Mouse (Mus musculus) layer of hippocampus, postnatal 36 days (tissue): Measurements from ENCODE around the gene Tex30. TPM values are rescaled to one million over a fixed set of nuclear protein-coding genes. Genes with fewer than 3 reads are reported as not detected.
"Not testable (repeated sequence)": the region's sequence is repeated elsewhere in the genome, so short reads cannot be mapped to it uniquely, and the experiment has no call there.

Experiments used
- DNase-seq, 2 experiments: peaks; one replicate each; pipeline ENCODE4 v3.0.0; 2022
- total RNA-seq, 2 experiments: library from RNA; stranded (reverse); gene quantifications; 2 replicates each; pipeline ENCODE4 v1.2.3; 2021

Gene Tex30
- total RNA-seq, result 10 to 100 TPM; 11.0 to 11.3 TPM

DNA sequence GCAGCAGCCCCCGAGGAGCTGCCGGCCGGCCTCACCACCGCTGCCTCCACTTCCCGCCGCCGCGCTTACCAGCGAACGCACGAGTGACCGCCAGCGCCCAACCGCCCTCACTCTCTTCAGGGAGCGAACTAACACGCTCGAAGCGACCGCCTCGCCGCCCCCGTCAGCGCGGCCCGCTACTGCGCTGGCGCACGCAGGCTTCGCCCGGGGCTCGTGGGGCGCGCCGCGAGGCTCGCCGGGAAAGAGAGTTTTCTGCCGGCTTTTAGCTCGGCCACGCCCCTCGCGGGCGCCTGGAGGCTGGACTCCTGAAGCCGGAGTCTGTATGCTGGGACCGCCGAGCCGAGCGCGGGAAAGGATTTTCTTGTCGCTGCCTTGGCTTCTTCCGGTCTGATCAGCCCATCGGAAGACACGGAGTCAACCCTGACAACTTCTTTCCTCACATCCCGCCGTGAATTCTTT is at the start of gene Tex30:
TSS of gene Tex30 (minus strand) at position 183 of the 459 bp plus-strand sequence.
- DNase-seq, result peak; percentile 94

GRCm38 (mm10) chr1:44148706-44149105 is 46.5 kb upstream of the Tex30 start:
- DNase-seq, result no peak

- peak; percentile 87 to 89 for DNase-seq
These were observed 45.5 kb upstream of the Tex30 start, which contains the start of gene Ercc5 for GRCm38 (mm10) chr1:44147563-44148381. Ercc5 (plus strand) TSS chr1:44147744.

- no peak for DNase-seq
These were observed 40.5 kb upstream of the Tex30 start for GRCm38 (mm10) chr1:44142747-44143146.

DNA sequence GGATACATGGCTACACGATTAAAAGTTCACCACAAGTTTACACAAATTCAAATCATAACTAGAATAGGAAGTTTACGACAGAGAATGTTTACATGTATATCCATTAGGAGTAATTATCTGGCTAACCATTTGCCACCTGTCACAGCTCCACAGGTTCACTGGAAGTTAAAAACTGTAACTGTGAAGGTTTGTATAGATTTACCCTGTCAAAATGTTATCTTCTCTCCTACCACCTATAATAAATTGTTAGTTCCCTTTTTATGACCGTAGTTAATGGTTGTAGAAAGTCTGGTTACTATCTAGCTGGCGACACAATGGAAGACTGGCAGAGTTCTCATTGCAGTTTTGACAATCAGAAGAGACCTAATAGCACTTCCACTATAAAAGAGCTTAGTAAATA is 38.0 kb upstream of the Tex30 start:
- DNase-seq, result no peak

DNA sequence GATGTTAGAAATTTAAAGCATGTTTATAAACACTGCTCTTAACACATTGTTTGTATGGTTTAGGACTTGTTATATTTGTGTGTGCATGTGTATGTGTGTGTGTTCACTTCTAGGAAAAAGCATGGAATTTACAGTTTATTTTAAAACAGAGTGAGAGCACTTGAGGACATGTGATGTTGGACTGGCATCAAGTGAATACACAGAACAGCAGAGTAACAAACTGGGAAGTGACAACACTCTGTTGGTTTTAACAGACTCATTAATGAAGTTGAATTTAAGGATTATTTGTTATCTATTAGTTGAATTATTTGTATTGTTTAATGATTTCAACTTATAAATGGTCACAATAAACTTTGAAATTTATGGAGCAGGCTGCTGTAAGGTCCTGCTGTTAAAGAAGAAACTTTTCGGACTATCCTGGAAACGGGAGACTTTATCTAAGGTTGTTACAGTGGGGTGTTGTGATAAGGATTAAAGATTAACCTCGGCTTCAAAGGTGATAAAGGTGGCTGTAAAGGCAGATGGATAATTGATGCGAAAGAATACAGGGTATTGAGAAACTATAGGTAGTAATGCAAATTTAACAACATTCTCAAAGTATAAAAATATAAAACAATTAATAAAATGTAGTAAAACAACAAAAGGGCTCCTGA is 27.8 kb upstream of the Tex30 start:
- no peak for DNase-seq

DNA sequence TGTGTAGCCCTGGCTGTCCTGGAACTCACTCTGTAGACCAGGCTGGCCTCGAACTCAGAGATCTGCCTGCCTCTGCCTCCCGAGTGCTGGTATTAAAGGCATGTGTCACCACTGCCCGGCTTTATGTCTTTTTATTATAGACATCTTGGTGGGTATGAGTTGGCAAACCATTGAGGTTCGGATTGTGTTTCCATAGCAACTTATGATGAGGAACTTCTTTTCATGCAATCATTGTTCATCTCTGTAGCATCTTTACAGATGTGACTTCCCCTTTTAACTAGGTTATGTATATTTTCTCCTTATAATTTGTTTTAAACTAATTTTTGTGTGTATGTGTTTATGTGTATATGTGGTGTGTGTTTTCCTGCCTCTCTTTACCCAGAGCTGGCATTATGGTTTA is 23.3 kb upstream of the Tex30 start:
- DNase-seq, result no peak

- DNase-seq, result no peak
These were observed 20.0 kb upstream of the Tex30 start for GRCm38 (mm10) chr1:44122256-44122655.

GRCm38 (mm10) chr1:44120074-44120406 is 17.8 kb upstream of the Tex30 start:
- no peak for DNase-seq

- DNase-seq, result peak; percentile 80 to 81
These were observed 17.2 kb upstream of the Tex30 start for GRCm38 (mm10) chr1:44119201-44120073.

DNA sequence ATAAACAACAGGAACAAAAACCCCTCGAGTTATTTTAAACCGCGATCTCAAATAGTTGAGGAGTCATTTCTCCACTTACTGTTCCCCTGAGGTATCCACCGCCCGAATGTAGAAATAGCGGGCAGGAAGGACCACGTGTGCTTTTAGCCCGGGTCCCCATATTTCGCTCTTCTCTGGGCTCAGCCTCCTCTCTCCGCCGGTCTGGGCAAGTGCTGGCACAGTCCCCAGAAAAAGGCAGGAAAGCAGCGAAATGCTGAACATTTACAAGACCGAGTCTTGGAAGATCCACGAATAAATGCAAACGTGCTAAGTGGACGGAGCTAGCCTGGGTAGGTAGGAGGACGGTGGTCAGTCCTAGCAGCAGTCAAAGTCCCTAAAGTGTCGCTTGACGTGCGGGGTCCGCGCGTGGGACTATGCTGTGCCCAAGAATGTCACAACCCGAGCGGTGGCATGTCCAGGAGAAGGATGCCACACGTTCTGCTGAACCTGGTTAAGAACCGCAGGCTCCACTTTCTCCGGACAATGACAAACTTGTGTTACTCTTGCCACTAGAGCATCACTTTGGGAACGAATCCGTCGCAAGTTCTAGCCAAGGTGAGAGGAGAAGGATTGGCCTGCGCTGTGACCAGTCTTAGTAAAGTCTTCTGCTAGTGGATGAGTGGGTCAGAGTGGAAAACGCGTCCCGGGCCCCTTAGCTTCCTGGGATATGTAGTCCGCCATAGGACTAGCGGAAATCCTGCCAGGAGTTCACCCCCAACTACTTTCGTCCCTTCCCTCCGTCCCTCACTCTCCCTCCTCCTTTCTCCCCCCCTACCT is 16.2 kb upstream of the Tex30 start, which contains the start of the genes Kdelc1 and Bivm:
TSS of gene Kdelc1 (minus strand) at position 570 of the 816 bp plus-strand sequence.
TSS of gene Bivm (plus strand) at position 719 of the 816 bp plus-strand sequence.
- DNase-seq, result peak; percentile 86 to 88

DNA sequence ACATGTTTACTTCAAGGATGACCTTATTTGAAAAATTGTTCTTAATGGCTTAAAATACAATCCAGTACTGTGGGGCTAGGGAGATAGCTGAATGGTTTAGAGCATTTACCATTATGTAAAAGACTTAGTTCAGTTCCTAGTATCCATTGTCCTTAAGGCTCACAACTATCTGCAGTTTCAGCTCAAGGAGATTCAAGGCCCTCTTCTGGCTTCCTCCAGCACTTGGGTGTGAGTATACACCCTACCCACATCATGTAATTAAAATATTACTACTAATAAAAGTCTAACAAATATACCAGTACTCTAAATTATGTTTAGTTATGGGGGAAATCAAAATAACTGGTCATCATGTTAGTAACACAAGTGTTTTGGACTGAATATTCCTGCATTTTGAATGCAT is 15.3 kb upstream of the Tex30 start:
- DNase-seq, result no peak

DNA sequence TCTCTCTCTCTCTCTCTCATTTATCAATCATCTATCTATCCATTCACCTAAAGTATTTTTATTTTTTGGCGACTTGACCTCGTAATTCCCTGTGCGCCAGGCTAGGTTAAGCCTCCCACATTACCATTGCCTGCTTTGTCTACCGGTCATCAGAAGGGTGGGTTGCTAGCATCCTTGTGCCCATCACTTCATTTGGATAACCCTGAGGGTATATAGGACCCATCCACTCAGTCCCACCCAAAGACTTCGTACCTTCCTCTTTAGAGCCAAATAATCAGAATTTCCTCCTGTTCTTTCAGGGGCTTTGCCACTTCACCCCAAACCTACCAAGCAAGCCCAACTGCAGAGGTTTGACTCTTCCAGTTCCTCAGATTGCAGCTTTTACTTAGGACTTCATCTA is 698 bp upstream of the Tex30 start:
- DNase-seq, result no peak

DNA sequence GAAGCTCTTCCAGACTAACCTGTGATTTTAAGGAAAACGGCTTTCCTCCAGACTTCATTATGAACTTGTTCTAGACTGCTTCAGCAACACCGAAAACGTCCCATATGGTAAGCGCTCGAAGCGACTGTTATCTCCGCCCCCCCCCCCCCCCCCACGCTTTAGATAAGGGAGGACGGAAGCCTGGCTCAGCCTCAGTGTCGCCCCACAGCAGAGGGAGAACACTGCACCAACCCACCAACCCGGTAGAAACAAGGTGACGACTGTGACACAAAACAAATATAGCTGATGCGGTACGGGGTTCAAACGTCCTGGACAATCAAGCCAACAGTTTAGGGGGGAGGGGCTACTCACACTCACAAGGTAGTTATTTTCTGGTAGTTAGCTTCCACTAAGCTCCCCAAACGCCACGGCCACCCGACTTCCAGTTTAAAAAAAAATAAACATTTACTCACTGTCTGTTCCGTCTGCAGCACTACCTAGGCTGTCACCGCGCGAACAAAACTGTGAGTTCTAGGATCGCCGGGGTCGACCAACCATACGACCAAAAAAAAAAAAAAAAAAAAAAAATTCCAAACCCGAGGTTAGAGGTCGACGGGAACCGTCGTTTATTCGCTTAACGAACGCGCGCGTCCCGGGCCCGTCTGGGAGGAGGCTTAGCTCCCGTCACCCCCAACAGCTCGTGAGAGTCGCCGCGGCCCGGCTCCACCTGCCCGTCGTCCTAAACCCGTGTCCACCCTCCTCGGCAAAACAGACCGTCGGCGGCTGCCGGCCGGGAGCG is 604 bp downstream of the Tex30 start:
- peak; percentile 15 to 16 for DNase-seq

- peak; percentile 40 to 43 for DNase-seq
These were observed 37.6 kb downstream of the Tex30 start for GRCm38 (mm10) chr1:44064625-44065024.

DNA sequence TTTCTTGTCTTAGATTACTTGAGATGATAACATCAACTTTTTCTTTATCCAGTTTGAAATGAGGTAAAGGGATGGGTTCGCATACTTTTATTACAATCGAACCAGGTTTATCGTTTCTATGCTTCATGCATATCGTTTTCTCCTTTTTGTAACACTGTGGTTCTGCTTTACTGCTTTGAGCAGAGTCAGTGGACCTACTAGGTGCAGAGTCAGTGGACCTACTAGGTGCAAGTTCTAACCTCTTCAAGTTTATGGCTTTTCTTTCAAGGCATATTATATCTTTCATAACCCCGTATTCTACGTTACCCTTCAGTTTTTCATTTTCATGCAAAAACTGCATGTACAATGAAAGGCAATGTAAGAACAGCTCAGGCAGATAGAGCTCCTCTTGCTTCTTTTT is 38.8 kb downstream of the Tex30 start:
- no peak for DNase-seq

DNA sequence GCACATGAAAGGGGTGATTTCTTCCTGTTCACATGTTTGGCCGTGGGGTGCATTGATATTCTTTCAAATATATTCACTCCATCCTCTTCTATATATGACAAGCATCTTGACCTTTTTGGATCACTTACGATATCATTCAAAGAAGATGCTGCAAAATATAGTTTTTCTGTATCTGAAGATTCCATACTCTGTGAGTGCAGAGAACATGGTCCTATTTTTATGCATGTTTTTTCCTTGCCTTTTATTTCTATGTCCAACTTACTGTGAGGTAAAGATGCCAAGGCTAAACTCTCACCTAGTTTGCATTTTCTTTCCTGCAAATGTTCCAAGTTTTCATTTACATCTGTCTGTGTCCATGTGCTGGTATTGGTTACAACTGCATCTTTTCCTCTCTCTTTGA is 40.4 kb downstream of the Tex30 start, which contains the start of gene Gm8251:
TSS of gene Gm8251 (minus strand) at position 101 of the 400 bp plus-strand sequence.
- no peak for DNase-seq

GRCm38 (mm10) chr1:44057805-44058204 is 44.4 kb downstream of the Tex30 start:
- DNase-seq, result no peak

DNA sequence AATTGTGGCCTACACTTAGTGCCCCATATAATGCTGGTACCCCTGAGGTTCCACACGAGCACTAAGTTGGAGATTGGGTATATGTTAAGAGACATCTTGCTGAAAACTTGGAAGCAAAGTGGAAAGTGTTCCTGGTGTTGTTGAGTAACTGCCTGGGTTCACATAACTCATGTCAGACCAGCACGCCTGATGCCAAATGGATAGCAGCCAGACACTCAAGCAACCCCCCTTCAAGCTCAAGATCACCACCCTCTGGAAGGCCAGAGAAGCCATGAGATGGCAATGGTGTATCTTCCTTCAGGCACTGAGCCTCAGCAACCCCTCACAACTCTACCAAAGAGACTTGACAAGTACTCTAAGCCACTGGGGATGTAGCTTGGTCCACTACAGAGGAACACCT is 55.7 kb downstream of the Tex30 start:
- no peak for DNase-seq

DNA sequence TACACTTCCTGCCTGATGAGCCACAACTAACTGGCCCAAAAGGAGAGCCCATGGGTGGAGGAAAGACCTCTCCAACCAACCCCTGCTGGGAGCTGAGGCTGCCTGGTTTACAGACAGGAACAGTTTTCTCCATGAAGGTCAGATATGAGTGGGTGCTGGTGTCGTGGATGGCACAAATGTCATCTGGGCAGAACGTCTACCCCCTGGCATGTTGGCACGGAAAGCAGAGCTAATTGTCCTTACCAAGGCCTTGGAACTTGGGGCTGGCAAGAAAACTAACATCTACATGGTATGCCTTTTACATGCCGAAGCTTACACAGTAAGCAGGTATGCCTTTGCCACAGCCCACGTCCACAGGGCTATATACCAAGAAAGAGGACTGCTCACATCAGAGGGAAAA is 56.6 kb downstream of the Tex30 start:
- not testable (repeated sequence) for DNase-seq

DNA sequence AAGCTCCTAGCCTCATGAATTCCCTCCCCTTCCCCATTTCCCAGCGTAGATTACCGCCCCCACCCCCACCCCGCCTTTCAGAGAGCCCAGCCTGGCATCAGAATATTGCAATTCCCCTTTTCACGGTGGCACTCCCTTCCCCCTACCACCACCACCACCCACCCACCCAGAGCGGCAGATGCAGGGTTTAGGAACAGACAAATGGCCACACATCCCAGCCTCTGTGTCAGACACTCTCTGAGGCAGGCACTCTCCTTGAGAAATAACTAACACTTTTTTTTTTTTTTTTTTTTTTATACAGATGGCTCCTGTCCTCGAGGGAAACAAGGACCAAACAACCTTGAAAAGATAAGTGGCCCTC is 59.7 kb downstream of the Tex30 start:
- DNase-seq, result no peak
